Mouse (Mus musculus) right cerebral cortex, adult 18-20 months (tissue): Measurements from ENCODE around the gene Cmklr1.

Experiments
- DNase-seq: peaks from one replicate; pipeline ENCODE4 v3.0.0; 2022; ENCODE audit warnings: mixed read lengths

Gene Cmklr1

DNA sequence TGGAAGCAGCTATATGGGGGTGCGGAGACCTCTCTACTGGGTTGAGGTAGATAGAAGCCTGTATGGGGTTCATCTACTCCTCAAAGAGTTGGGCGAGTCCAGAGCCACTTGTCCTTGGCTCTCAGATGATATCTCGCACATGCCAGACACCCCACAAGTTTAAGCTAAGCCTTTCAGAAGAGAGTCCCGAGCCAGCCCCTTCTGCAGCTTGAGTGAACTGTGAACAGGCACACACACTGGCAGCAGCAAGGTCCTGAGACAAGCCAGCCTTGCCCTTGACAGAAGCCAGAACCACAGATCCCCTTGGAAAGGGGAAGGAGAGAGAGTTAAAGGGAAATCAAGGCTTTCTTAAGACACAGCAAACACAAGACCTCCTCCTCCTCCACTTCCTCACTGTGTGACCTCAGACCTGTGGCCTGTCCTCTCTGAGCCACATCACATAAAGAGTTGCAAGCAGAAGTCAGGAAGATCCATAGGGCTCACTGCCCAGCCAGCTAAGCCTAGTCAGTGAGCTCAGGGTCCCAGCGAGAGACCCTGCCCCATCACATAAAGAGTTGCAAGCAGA, 1.5 kb downstream of the Cmklr1 start:
- DNase-seq = no peak

- DNase-seq = no peak
These were observed 3.1 kb downstream of the Cmklr1 start for GRCm38 (mm10) chr5:113647141-113647540.

DNA sequence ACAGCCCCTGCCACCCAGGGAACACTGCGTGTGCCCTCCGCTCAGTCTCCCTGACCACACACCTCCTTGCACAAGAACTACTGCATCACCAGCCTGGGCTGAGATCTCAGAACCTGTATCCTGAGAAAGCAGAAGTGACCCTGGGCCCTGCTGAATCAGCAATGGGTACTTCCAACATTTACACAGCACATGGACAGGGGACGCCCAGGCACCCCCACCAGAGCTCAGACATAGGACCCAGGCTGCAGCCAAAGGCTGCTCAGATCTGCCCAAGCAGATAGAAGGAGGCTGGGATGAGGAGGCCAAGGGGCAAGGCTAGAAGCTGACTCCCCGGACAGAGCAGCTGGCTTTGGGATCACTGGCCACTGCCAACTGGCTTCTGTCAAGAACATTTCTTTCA, 5.7 kb downstream of the Cmklr1 start:
- DNase-seq = no peak

- peak; percentile 77 for DNase-seq
These were observed 6.9 kb downstream of the Cmklr1 start for GRCm38 (mm10) chr5:113643107-113643848.

DNA sequence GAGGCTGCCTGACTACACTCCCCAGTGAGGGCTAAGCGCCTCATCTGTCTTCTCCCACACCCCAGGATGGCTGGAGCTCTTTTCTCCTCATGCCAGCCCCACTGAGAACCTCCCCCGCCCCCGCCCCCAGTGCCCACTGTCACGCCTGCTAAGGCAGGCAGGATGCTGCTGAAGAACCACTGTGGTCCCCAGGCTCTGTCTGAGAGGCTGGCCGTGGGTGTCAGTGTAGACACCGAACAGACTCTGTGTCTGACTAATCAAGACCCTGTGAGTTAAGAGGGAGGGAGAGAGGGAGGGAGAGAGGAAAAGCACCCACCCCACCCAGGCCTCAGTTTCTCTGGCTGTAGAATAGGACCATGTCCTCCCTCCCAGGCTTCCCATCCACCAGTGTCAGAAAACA, 9.2 kb downstream of the Cmklr1 start:
- peak; percentile 25 for DNase-seq

- DNase-seq = no peak
These were observed 11.1 kb downstream of the Cmklr1 start for GRCm38 (mm10) chr5:113639126-113639525.

GRCm38 (mm10) chr5:113638055-113638454, 12.2 kb downstream of the Cmklr1 start:
- DNase-seq = no peak

DNA sequence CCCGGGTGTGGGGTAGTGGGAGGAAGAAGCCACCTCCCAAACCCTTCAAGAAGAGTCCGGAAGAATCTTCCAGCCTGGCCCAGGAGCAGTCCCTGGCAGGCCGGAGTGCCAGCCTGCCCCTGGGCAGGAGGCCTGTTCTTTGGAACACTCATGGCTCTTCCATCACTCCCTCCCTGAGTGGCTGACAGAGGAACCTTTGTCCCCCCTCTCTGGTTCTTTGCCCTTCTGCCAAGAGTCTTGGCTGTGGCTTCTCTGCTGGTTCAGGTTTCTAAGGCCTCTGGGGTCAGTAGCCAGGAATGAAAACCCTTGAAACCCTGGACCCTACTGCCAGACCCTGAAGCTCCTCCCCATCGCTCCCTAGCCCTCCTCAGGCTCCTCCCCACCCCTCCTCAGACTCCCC, 12.6 kb downstream of the Cmklr1 start:
- DNase-seq = no peak

- no peak for DNase-seq
These were observed 14.2 kb downstream of the Cmklr1 start for GRCm38 (mm10) chr5:113635861-113636565.

DNA sequence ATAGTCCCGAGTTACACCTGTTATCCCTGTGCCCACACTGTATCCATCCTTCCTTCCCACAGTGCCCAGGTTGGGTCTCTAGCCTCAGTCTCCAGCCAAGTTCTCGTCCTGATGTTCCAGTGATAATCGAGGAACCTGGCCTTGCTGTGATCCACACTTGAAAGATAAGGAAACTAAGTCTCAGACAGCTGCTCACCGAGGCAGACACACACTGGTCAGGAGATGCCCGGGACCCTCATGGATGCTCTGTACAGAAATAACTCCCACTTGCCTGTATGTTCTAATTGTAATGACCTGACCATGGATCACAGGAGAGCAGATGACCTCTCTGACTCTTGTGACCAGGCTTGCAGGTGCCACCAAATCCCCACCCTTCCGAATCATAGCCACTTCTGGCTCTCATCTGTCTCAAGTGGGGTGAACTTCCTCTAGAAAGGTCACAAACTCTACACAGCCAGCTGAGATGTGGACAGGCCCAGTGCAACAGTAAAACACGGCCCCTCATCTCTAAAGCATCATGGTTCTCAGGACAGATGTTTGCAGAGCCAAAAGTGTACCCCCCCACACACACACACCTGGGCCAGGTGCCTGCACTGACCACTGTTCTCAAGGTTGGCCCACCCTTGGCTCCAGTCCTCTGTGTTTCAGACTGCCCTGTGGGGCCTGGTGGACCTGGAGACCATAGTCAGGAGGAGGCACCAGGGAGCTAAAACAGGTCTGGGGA, 15.2 kb downstream of the Cmklr1 start:
- DNase-seq = no peak

- peak; percentile 44 for DNase-seq
These were observed 16.1 kb downstream of the Cmklr1 start for GRCm38 (mm10) chr5:113634024-113634651.

DNA sequence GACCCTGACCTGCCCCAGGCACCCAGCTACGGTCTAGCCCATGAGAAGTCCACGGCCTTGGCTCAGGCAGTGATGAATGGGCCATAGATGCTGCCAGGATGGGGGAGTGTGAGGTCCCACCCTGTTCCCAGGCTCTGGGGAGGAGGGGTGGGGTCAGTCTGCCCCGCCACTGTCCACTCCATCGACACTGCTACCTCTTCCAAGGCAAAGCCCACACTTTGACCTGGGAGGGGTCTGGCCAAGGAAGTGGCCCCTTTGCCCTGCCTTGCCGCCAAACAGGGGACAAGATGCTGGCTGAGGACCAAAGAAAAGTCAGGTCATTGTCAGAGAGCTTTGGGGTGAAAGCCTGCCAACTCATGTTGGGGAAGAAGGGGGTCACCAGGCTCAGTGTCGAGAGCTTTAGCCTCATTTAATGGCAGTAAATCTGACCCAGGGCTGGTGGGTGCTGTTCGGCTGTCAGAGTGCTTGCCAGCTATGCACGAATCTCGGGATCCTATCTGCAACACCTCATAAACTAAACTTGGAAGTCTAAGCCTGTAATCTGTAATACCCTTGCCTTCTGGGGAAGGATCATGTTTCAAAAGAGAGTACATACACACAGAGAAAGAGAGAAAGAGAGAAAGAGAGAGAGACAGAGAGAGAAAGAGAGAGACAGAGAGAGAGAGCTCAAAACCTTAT, 17.1 kb downstream of the Cmklr1 start:
- DNase-seq = no peak

- DNase-seq = no peak
These were observed 20.1 kb downstream of the Cmklr1 start for GRCm38 (mm10) chr5:113630116-113630515.

DNA sequence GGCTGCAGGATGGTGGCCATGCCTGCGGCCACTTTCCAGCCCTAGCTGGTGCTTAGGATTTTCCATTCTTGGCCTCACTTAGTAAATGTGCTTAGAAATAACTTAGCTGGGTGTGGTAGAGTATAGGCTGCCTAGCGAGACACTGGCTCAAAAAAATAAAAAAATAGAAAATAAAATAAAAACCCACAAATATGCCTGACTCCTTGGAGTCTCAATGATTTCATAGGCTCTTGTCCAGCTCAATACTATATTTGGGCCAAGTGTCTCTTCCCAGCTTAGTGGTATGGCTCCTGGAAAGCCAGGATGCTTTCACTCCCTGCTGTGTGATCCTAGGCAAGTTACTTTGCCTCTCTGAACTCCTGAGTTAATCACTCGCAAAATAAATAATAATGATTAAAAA, 21.0 kb downstream of the Cmklr1 start:
- DNase-seq = no peak

GRCm38 (mm10) chr5:113627820-113628437, 22.3 kb downstream of the Cmklr1 start:
- DNase-seq = peak; percentile 78

DNA sequence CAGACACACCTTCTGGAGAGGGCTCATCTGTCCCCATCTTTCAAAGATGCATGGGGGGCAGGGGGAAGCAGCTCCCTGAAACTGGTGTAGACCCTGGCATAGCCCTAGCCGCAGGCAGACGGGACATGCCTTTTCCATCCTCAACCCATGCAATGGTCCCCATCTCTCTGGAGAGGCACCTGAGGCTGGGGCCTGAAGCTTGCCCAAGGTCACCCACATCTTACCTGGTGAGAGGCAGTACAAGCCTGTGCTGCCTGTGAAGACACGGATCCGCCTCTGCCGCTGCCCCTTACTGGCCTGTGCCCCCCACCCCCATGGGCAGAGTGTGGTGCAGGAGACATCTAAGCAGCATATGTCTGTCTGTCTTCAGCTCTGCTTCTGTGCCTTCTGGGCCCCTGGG, 23.2 kb downstream of the Cmklr1 start:
- no peak for DNase-seq

- DNase-seq = no peak
These were observed 23.9 kb downstream of the Cmklr1 start for GRCm38 (mm10) chr5:113626352-113626751.

DNA sequence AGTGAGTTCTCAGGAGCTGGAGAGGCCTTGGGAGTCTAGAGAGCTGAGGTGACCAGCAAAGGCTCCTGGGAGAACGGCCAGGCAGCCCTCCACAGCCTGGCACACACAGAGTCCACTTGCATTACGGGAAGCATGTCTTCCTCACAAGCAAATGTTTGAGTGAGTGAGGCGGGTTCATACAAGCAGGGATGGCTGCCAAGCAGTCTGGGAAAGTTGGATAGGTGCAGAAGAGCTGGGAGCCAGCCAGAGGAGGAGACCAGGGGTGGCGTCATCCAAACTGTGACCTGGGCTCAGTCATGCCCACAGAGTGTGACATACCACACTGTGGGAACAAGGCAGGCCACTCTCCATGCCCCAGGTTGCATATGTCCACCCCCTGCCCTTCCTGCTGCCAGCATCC, 25.2 kb downstream of the Cmklr1 start:
- no peak for DNase-seq

GRCm38 (mm10) chr5:113623052-113623451, 27.2 kb downstream of the Cmklr1 start:
- DNase-seq = no peak

DNA sequence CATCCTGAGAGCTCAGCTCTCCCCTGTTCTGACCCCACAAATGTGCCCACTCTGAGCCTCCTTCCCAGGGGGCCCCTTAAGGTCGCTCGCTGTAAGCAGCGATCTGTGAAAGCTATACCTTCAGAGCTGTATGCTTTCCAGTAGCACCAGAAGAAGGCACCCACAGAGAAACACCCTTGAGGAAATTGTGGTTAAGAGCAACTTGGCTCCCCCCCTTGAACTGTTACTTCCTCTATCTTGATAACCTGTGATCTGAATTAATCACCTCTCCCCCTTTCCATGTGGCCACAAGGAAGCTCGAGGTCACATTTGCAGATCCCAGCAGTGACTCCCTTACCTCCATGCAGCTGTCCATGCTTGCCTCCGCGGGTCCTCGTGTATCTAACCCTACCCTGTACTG, 29.2 kb downstream of the Cmklr1 start:
- no peak for DNase-seq

DNA sequence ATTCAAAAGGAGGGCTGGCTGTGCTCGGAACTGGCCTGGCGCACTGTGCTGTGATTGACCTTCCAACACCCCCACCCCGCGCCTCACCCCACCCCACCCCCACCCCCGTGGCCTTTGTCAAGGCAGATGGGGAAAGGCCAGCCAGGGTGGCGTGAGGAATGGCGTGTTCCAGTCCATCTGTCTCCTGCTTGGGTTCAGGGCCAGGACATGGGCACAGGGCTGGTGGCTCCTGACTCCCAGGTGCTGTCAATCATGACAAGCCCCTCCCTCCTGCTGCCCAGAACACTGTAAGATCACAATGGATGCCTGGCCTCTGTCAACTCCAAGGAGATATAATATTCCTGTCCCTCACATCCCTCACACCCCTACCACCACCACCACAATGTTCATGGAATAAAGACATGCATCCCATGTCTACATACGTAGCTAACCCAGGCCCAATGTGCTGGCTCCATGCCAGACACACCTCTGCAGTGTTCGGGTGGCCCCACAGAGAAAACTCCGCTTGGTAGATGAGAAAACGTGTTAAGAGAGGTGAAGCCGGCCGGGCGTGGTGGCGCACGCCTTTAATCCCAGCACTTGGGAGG, 30.0 kb downstream of the Cmklr1 start:
- DNase-seq = no peak

DNA sequence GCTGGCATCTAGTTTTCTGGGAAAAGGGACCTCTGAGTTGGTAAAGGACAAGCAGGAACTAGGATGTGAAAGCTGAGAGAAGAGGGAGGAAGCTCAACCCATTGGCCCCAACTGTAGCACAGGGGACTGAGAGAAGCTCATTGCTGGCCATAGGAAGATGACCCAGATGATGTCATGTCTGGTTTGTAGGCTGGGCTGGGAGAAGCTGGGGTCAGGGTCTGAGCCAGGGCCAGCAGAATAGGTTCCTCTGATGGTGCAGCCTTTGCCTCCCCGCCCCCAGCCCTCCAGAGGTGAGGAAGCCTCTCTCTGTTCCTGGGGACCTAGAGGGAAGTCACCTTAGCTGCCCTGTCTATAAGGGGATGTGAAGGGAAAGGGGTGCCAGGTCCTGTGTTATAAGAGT, 31.1 kb downstream of the Cmklr1 start:
- no peak for DNase-seq
